Mouse (Mus musculus) left cerebral cortex, postnatal 36 days (tissue): ENCODE results near the gene Gm13276. TPM values are rescaled to one million over a fixed set of nuclear protein-coding genes. Genes with fewer than 3 reads are reported as not detected.
"Not testable (repeated sequence)": the region's sequence is repeated elsewhere in the genome, so short reads cannot be mapped to it uniquely, and the experiment has no call there.

Experiments used
- DNase-seq, 2 experiments: peaks; one replicate each; pipeline ENCODE4 v3.0.0; 2021 to 2022; ENCODE audit warnings: low spot score in 2 of 2, mixed read lengths in 1 of 2
- intact Hi-C: fragments of 180-260 bp; cut with DNase I; formaldehyde crosslinking; loops from one replicate; pipeline ENCODE4 v1.15.1; 2025
- total RNA-seq, 2 experiments: library from RNA; stranded (reverse); gene quantifications; 2 replicates each; pipeline ENCODE4 v1.2.3; 2021

Gene Gm13276
- total RNA-seq, result not detected

DNA sequence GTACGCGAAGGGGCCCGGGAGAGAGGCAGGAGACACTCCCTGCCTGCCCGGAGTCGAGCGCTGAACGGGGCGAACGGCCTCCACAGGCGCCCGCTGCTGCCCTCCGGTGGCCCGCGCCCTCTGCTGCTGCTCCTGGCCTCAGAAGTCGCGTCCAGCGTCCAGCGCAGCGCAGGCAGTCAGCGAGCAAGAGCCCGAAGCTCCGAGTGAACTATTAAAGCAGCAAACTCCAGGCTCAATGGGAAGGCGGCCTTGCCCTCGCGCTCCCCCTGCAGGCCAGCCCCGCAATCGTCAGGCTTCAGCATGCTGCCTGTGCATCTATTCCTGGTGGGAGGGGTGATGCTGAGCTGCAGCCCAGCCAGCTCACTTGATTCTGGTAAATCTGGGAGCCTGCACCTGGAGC is at the start of gene Gm13276:
Gene Gm13276, plus strand, starts transcription at position 301 of the 400 bp plus-strand sequence.
- DNase-seq, intact Hi-C loops: not testable (repeated sequence)

DNA sequence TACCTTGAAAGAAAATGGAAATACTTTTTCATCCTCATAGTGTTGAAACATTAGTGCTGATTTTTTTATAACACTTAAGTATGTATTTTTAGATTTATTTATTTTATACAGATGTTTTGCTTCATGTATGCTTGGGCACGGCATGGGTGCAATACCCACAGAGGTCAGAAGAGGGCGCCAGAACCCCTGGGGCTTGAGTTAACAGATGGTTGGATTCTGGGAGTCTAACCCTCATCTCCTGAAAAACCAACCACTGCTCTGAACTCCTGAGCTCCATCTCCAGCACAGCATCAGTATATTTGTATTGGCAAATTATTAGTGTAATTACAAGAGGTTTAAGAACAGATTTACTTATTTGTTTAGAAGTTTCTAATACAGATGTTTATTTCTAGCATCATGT is 47.0 kb upstream of the Gm13276 start:
- DNase-seq, result no peak
- intact Hi-C loops, result no loop called here

DNA sequence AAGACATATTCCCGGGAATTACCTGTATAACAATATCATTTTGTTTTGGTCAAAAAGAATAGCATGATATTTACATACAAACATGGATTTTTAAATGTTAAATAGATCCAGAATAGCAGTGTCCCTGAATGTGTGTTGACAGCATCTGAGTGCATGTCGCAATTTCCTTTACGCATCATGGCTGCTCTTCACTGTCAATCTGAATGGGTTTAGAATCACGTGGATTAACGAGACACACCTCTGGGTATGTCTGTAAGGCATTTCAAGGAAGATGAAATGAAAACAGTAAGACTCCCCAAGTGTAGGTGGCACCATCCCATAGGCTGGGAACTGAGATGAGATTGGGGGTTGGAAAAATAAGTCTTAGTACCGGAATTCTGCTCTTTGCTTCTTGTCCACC is 46.5 kb upstream of the Gm13276 start:
- DNase-seq, result no peak
- intact Hi-C loops, result no loop called here

DNA sequence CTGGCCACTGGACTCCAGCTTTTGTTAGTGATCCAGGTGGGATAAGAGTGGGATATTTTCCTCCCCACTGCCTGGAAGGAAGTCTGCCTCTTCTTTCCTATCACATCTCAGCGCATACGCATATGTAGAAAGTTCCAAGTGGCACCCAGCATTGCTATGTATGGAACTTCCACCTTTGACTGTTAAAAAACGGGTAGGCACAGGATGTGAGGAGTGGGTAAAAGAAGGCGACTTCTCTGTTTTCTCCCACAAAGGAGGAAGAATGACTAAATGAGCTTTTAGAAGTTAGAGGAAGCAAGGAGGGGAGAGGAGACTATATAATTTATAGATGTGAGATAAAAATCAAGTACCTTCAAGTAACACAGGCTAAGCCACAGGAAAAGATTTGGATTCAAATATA is 44.1 kb upstream of the Gm13276 start:
- intact Hi-C loops, result loop anchor here (10.0 kb wide), 1 partner anchor 47 kb away; the partner anchor contains the start of gene Ifnab

DNA sequence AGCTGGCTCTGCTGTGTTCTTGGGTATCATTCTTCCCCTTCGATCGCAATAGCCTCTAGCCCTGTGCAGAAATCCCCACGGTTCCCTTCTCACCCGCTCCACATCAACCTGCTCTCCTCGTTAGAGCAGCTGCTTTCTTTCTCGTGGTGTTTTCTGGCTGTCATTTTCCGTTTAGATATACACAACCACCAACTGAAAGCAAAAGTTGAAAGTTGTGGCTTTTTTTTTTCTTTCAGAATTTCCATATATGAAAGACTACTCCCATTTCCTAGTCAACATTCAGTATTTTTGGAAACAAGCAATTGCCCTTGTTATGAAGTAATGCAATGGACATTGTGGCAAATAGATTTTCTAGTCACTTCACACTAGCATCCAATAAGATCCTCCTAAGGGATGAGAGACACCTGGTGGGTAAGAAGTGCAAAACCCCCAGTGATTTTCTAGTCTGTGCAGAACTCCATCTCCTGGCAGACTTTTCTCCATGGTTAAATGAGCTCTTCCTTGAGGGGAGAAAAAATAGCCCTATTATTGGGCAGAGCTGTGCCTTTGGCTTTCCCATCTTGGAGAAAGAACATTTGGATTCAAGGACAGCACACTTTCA is 42.6 kb upstream of the Gm13276 start:
- intact Hi-C loops, result loop anchor here (10.0 kb wide), 1 partner anchor 48 kb away; the partner anchor contains the start of gene Ifnab
- DNase-seq, result no peak

More for the DNA sequence above, 44.1 kb upstream of the Gm13276 start:
- no peak for DNase-seq

DNA sequence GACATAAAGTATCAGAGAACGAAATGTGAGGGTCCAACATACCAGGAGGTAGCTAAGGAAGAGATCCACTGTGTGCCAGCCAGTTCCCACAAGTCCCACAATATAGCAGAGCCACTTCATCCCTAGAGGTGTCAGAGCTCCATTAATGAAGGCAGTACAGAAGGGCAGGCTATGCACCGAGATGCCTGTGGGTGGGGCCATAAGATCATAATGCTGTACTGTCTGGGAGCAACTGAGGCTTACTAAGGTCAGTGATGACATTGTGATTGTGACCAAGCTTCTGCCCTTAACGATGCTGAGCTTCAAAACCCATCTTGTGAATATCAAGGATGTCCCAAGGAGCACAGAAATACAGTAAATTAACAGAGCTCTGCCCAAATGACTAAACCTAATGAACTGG is 41.3 kb upstream of the Gm13276 start:
- intact Hi-C loops, result loop anchor here (10.0 kb wide), 1 partner anchor 49 kb away; the partner anchor contains the start of gene Ifnab
- no peak for DNase-seq

DNA sequence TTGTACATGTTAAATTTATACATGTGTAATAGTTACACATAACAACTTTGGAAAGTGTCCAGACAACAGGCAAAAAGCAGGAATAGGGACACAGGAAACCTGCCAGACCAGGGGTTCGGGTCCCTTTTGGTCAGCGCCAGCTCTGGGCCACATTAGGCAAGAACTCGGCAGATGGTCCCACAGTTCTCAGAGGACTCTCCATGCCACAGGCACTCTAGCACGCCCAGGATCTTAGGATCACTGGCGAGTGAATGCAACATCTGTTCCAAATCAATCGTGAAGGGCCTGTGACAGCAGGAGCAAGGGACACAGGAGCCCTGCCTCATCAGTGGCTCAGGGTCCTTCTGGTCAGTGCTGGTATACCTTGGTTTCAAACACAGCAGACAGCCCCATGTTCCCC is 35.6 kb upstream of the Gm13276 start:
- DNase-seq, result no peak
- intact Hi-C loops, result loop anchor here (10.0 kb wide), 1 partner anchor 55 kb away; the partner anchor contains the start of gene Ifnab

DNA sequence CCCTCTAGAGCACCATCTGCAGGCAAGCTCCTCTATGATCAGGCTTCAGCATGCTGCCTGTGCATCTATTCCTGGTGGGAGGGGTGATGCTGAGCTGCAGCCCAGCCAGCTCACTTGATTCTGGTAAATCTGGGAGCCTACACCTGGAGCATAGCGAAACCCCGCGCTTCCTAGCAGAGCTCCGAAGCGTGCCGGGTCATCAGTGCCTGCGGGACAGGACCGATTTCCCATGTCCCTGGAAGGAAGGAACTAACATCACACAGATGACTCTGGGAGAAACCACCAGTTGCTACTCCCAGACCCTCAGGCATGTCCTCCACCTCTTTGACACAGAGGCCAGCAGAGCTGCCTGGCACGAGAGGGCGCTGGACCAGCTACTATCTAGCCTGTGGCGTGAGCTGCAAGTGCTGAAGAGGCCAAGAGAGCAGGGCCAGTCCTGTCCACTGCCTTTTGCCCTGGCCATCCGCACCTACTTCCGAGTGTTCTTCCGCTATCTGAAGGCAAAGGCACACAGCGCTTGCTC is 30.6 kb upstream of the Gm13276 start, which contains the start of gene Gm13271:
Gene Gm13271, plus strand, starts transcription at position 51 of the 523 bp plus-strand sequence.
- DNase-seq, result peak; percentile 64 to 65
- intact Hi-C loops, result not testable (repeated sequence)

DNA sequence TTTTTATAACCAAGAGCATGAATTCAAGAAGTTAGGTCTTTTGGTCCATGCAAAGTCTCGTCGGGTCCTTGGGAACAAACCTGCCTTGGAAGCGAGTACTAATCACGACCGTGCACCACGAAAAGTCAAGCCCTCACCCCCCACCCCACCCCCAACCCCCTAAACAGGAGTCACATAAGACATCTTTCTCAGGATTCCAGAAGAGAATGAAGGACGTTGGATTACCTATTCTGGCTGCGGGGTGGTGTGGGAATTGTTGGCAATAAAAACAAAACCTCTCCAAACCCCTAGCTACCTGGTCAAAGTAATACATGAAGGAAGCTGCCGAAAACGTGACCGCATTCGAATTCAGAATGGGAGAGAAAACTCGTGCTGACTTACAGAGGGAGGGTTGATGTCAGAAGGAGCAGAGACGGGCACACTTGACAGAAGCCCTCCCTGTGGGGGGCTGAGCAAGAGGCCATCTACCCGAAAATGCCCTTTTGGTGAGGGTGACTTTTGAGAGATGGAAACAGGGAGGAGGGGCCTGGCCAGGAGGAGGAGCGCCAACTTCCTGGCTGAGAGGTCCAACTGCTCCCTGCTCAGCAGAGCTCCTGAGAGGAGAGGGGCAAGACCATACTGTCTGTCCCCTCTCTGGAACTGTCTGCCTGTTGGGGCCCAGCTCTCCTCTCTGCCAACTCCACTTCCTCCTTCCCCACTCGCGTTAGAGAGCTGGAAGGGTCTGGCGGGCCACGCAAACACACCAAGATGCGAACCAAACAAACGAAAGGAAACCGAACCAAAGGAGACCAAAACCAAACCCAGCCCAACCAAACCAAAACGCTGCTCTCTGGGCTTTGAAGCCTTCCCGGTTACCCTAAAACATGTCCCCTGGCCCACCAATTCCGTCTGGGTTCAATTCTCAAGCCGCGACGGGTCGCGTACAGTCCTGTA is 28.7 kb upstream of the Gm13276 start:
- DNase-seq, intact Hi-C loops: not testable (repeated sequence)

DNA sequence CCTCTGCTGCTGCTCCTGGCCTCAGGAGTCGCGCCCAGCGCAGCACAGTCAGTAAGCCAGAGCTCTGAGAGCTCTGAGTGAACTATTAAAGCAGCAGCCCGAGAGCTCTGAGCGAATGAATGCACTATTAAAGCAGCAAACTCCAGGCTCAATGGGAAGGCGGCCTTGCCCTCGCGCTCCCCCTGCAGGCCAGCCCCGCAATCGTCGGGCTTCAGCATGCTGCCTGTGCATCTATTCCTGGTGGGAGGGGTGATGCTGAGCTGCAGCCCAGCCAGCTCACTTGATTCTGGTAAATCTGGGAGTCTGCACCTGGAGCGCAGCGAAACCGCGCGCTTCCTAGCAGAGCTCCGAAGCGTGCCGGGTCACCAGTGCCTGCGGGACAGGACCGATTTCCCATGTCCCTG is 27.9 kb upstream of the Gm13276 start:
- peak; percentile 88 to 90 for DNase-seq
- intact Hi-C loops, result not testable (repeated sequence)

DNA sequence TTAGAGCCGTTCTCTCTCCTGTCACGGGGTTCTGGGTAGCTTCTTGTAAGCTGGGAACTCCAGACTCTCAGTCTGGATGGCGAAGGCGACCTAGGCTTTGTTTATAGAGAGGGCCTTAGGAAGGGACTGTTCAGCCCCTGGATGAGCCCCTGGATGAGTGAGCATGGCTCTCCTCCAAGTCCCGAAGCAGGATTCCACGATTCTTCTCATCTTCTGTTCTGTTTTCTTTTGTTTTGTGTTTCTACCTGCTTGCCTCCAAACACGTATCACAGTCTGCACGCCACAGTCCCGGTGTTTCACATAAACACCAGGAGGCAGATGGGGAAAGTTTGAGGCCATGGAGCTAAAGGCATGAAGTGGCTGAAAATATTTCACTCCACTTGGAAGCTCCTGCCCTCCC is 26.8 kb upstream of the Gm13276 start:
- DNase-seq, intact Hi-C loops: not testable (repeated sequence)

DNA sequence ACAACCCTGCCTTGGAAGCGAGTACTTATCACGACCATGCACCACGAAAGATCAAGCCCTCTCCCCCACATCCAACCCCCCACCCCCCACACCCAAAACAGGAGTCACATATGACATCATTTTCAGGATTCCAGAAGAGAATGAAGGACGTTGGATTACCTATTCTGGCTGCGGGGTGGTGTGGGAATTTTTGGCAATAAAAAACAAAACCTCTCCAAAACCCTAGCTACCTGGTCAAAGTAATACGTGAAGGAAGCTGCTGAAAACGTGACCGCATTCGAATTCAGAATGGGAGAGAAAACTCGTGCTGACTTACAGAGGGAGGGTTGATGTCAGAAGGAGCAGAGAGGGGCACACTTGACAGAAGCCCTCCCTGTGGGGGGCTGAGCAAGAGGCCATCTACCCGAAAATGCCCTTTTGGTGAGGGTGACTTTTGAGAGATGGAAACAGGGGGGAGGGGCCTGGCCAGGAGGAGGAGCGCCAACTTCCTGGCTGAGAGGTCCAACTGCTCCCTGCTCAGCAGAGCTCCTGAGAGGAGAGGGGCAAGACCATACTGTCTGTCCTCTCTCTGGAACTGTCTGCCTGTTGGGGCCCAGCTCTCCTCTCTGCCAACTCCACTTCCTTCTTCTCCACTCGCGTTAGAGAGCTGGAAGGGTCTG is 25.8 kb upstream of the Gm13276 start, which contains the start of gene Gm13283:
Gene Gm13283, plus strand, starts transcription at position 510 of the 659 bp plus-strand sequence.
- peak in 1 of 2 experiments; percentile 21 for DNase-seq
- intact Hi-C loops, result not testable (repeated sequence)

DNA sequence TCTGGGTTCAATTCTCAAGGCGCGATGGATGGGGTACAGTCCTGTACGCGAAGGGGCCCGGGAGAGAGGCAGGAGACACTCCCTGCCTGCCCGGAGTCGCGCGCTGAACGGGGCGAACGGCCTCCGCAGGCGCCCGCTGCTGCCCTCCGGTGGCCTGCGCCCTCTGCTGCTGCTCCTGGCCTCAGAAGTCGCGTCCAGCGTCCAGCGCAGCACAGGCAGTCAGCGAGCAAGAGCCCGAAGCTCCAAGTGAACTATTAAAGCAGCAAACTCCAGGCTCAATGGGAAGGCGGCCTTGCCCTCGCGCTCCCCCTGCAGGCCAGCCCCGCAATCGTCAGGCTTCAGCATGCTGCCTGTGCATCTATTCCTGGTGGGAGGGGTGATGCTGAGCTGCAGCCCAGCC is 25.1 kb upstream of the Gm13276 start:
- intact Hi-C loops, result not testable (repeated sequence)
- DNase-seq, result peak; percentile 50 to 52

DNA sequence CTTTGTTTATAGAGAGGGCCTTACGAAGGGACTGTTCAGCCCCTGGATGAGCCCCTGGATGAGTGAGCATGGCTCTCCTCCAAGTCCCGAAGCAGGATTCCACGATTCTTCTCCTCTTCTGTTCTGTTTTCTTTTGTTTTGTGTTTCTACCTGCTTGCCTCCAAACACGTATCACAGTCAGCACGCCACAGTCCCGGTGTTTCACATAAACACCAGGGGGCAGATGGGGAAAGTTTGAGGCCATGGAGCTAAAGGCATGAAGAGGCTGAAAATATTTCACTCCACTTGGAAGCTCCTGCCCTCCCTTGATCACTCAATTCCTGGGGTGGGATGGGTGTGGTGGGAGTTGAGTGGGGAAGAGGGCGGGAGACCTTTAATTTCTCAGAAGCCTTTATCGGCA is 23.7 kb upstream of the Gm13276 start:
- DNase-seq, result peak; percentile 62 to 68
- intact Hi-C loops, result not testable (repeated sequence)

DNA sequence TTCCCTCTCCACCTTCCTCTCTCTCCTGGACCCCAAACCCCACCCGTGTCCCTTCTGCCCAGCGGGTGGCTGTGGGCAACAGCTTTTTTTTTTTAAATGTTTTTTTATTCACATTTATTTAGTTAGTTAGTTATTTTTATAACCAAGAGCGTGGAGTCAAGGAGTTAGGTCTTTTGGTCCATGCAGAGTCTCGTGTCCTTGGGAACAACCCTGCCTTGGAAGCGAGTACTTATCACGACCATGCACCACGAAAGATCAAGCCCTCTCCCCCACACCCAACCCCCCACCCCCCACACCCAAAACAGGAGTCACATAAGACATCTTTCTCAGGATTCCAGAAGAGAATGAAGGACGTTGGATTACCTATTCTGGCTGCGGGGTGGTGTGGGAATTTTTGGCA is 23.2 kb upstream of the Gm13276 start:
- intact Hi-C loops, DNase-seq: not testable (repeated sequence)

DNA sequence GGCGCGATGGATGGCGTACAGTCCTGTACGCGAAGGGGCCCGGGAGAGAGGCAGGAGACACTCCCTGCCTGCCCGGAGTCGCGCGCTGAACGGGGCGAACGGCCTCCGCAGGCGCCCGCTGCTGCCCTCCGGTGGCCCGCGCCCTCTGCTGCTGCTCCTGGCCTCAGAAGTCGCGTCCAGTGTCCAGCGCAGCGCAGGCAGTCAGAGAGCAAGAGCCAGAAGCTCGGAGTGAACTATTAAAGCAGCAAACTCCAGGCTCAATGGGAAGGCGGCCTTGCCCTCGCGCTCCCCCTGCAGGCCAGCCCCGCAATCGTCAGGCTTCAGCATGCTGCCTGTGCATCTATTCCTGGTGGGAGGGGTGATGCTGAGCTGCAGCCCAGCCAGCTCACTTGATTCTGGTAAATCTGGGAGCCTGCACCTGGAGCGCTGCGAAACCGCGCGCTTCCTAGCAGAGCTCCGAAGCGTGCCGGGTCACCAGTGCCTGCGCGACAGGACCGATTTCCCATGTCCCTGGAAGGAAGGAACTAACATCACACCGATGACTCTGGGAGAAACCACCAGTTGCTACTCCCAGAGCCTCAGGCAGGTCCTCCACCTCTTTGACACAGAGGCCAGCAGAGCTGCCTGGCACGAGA is 22.0 kb upstream of the Gm13276 start:
- DNase-seq, intact Hi-C loops: not testable (repeated sequence)

DNA sequence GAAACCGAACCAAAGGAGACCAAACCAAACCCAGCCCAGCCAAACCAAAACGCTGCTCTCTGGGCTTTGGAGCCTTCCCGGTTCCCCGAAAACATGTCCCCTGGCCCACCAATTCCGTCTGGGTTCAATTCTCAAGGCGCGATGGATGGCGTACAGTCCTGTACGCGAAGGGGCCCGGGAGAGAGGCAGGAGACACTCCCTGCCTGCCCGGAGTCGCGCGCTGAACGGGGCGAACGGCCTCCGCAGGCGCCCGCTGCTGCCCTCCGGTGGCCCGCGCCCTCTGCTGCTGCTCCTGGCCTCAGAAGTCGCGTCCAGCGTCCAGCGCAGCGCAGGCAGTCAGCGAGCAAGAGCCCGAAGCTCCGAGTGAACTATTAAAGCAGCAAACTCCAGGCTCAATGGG is 12.0 kb upstream of the Gm13276 start, which contains the start of gene Gm13290:
Gene Gm13290, plus strand, starts transcription at position 301 of the 400 bp plus-strand sequence.
- DNase-seq, intact Hi-C loops: not testable (repeated sequence)

DNA sequence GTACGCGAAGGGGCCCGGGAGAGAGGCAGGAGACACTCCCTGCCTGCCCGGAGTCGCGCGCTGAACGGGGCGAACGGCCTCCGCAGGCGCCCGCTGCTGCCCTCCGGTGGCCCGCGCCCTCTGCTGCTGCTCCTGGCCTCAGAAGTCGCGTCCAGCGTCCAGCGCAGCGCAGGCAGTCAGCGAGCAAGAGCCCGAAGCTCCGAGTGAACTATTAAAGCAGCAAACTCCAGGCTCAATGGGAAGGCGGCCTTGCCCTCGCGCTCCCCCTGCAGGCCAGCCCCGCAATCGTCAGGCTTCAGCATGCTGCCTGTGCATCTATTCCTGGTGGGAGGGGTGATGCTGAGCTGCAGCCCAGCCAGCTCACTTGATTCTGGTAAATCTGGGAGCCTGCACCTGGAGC is 8.9 kb upstream of the Gm13276 start, which contains the start of gene Gm13289:
Gene Gm13289, plus strand, starts transcription at position 301 of the 400 bp plus-strand sequence.
- intact Hi-C loops, DNase-seq: not testable (repeated sequence)

DNA sequence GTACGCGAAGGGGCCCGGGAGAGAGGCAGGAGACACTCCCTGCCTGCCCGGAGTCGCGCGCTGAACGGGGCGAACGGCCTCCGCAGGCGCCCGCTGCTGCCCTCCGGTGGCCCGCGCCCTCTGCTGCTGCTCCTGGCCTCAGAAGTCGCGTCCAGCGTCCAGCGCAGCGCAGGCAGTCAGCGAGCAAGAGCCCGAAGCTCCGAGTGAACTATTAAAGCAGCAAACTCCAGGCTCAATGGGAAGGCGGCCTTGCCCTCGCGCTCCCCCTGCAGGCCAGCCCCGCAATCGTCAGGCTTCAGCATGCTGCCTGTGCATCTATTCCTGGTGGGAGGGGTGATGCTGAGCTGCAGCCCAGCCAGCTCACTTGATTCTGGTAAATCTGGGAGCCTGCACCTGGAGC is 6.0 kb upstream of the Gm13276 start, which contains the start of gene Gm13272:
Gene Gm13272, plus strand, starts transcription at position 301 of the 400 bp plus-strand sequence.
- DNase-seq, intact Hi-C loops: not testable (repeated sequence)
